15 mouse cellular contexts compared by ENCODE assay signal in the genomic region with DNA sequence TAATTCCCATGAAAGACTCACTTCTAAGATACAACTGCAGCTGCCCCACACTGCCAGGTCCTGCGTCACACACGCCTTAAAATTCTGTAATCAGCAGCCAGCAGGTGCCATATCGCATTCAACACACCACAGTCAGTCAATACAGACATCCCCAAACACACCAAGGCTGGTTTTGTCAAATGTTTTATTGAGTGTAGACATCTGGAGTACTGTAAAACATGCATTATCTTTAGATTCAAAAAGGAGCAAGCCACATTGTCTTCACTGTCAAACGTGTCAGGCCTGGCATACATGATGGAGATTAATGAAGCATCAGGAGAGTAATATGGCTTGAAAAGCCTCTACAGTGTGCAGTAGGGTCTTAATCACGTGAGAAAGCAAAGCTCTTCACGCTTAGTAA.
DNase-seq lines count a peak whose midpoint lies in the region; ATAC-seq and TF ChIP-seq lines count a peak whose summit lies in the region.
"Had no signal": no experiment of that assay in that cellular context is flagged by ENCODE, and none has a peak within 500 bp of the region (broad histone marks: within the 10 kb centered on the region; RNA-seq: fewer than 3 reads in every experiment).

No protein-coding gene starts in this region.

- H3K9ac ChIP-seq in hindbrain, embryonic 15.5 days, result no peak overlapping the region
- no peak overlapping the region for H3K9ac ChIP-seq in hindbrain, embryonic 13.5 days
- H3K9ac ChIP-seq in liver, embryonic 11.5 days (ENCODE audit: low read depth, low read length), result peak overlapping the region; percentile 8; the same call in 1 of the 2 replicates

- no peaks in the 10 kb centered on the region for H3K9me3 ChIP-seq in hindbrain, embryonic 15.5 days
- H3K9me3 ChIP-seq in hindbrain, embryonic 13.5 days, result no peaks in the 10 kb centered on the region
- H3K9me3 ChIP-seq in liver, embryonic 11.5 days (ENCODE audit: control insufficient read depth, low read length), result no peaks in the 10 kb centered on the region
- H3K9me3 ChIP-seq: limb, embryonic 10.5 days had no signal

- DNase-seq in brain, embryonic 14.5 days (ENCODE audit: low read depth), result peak; percentile 78
- DNase-seq in liver, embryonic 11.5 days (ENCODE audit: low spot score), result no peak
- peak; percentile 73 to 91 for DNase-seq in spleen, postnatal 10 days (ENCODE audit: low spot score in 2 of 2)
- no peak for DNase-seq in adrenal gland, postnatal 10 days
- DNase-seq in adrenal gland, adult (ENCODE audit: inconsistent age in 2 of 2, low spot score in 1 of 2), result no peak
- DNase-seq in frontal cortex, adult 2 months (ENCODE audit: extremely low spot score in 1 of 2, low spot score in 1 of 2), result no peak
- DNase-seq: cerebellum, postnatal 25 days; gastrocnemius, postnatal 36 days; heart, postnatal 14 days; kidney, adult 2 months; lung, postnatal 10 days; thymus, adult 2 months had no signal

- H3K4me2 ChIP-seq in hindbrain, embryonic 15.5 days, result no peak overlapping the region
- H3K4me2 ChIP-seq in hindbrain, embryonic 13.5 days, result no peak overlapping the region
- H3K4me2 ChIP-seq in liver, embryonic 11.5 days, result no peak overlapping the region; the same call in 1 of the 2 replicates

- H3K4me1 ChIP-seq in hindbrain, embryonic 15.5 days (replicated peaks), result no peaks in the 10 kb centered on the region
- H3K4me1 ChIP-seq in hindbrain, embryonic 13.5 days (replicated peaks), result peaks cover 15% of the 10 kb centered on the region
- H3K4me1 ChIP-seq in liver, embryonic 11.5 days (replicated peaks; ENCODE audit: control insufficient read depth, insufficient read depth, low read length), result peaks cover 4% of the 10 kb centered on the region
- H3K4me1 ChIP-seq: limb, embryonic 10.5 days had no signal

- ATAC-seq in hindbrain, embryonic 15.5 days (ENCODE audit: low FRiP score, low read depth), result no peak
- no peak for ATAC-seq in hindbrain, embryonic 13.5 days (ENCODE audit: low FRiP score)
- ATAC-seq in liver, embryonic 11.5 days (replicated peaks; ENCODE audit: low FRiP score), result peak; percentile 98

- TF ChIP-seq CTCF in brain, embryonic 14.5 days (IDR thresholded peaks at IDR 0.05; ENCODE audit: borderline replicate concordance, extremely low read depth, insufficient read depth, insufficient read length), result no peak

- H3K27me3 ChIP-seq in hindbrain, embryonic 15.5 days, result no peaks in the 10 kb centered on the region
- no peaks in the 10 kb centered on the region for H3K27me3 ChIP-seq in hindbrain, embryonic 13.5 days
- H3K27me3 ChIP-seq in liver, embryonic 11.5 days (replicated peaks; ENCODE audit: control insufficient read depth, insufficient read depth, low read length), result no peaks in the 10 kb centered on the region

- H3K36me3 ChIP-seq in hindbrain, embryonic 15.5 days, result 0 out of 2 replicates have a peak, but pooled peaks cover 6% of the 10 kb centered on the region
- H3K36me3 ChIP-seq in hindbrain, embryonic 13.5 days, result peaks cover 5% of the 10 kb centered on the region; the same call in 1 of the 2 replicates
- H3K36me3 ChIP-seq in liver, embryonic 11.5 days (ENCODE audit: control insufficient read depth, insufficient read depth, low read length), result no peaks in the 10 kb centered on the region

- WGBS in hindbrain, embryonic 15.5 days, result 41% methylated on average over 6 of the region's 6 CpGs
- WGBS in hindbrain, embryonic 13.5 days, result 38% methylated on average over 6 of the region's 6 CpGs
- WGBS in liver, embryonic 11.5 days, result 66% methylated on average over 6 of the region's 6 CpGs

- H3K27ac ChIP-seq in hindbrain, embryonic 15.5 days (replicated peaks), result 0 out of 2 replicates have a peak overlapping the region, but pooled peaks have one; percentile 8
- H3K27ac ChIP-seq in hindbrain, embryonic 13.5 days, result no peak overlapping the region
- H3K27ac ChIP-seq in liver, embryonic 11.5 days (ENCODE audit: low read depth, low read length), result peak overlapping the region; percentile 58
- H3K27ac ChIP-seq: limb, embryonic 10.5 days had no signal

- no peak for TF ChIP-seq POLR2A in brain, embryonic 14.5 days (IDR thresholded peaks at IDR 0.05; ENCODE audit: borderline replicate concordance, extremely low read depth, insufficient read depth, insufficient read length, poor library complexity, severe bottlenecking)

- H3K4me3 ChIP-seq in hindbrain, embryonic 15.5 days, result no peak overlapping the region
- no peak overlapping the region for H3K4me3 ChIP-seq in hindbrain, embryonic 13.5 days
- H3K4me3 ChIP-seq in liver, embryonic 11.5 days (ENCODE audit: low read depth, low read length), result no peak overlapping the region
- H3K4me3 ChIP-seq: limb, embryonic 10.5 days had no signal

Comparison
In these comparisons a context has a peak if more than half of its experiments do, and no peak if none do; other contexts are left out.
1. DNase-seq: peak in brain, embryonic 14.5 days (single experiment) and spleen, postnatal 10 days (2 of 2); none in liver, embryonic 11.5 days (single experiment), adrenal gland, postnatal 10 days (single experiment), adrenal gland, adult (0 of 2) and frontal cortex, adult 2 months (0 of 2).